ENCODE assay signal across 11 mouse cellular contexts in genomic region chr13:111574196-111574595, GRCm38 (mm10). TPM values are rescaled to one million over a fixed set of nuclear protein-coding genes. Genes with fewer than 3 reads are reported as not detected.
DNase-seq lines count a peak whose midpoint lies in the region; TF ChIP-seq lines count a peak whose summit lies in the region.
"Had no signal": no experiment of that assay in that cellular context is flagged by ENCODE, and none has a peak within 500 bp of the region (broad histone marks: within the 10 kb centered on the region; RNA-seq: fewer than 3 reads in every experiment).

No protein-coding gene starts in this region.

- TF ChIP-seq CTCF in bone marrow macrophage, adult 2 months (IDR thresholded peaks at IDR 0.05; ENCODE audit: low read depth, low read length): 0 out of 2 replicates have a peak, but pooled peaks have one; percentile 9

- no peaks in the 10 kb centered on the region for H3K4me1 ChIP-seq in bone marrow macrophage, adult 2 months (ENCODE audit: control insufficient read depth, insufficient read depth, low read length)
- H3K4me1 ChIP-seq: forebrain, embryonic 12.5 days; limb, embryonic 15.5 days had no signal

- DNase-seq in embryo, embryonic 10 days (ENCODE audit: low spot score): peak; percentile 23
- no peak for DNase-seq in embryo, embryonic 9.5 days (ENCODE audit: extremely low spot score)
- peak; percentile 12 for DNase-seq in kidney, postnatal 14 days
- no peak for DNase-seq in kidney, postnatal 25 days
- peak; percentile 13 for DNase-seq in 3T3-L1 (ENCODE audit: low read depth, low spot score)
- no peak for DNase-seq in right cerebral cortex, postnatal 25 days
- DNase-seq in cerebellum, adult 11 months: no peak

- H3K27ac ChIP-seq in bone marrow macrophage, adult 2 months (ENCODE audit: insufficient read depth, low read depth, low read length): no peak overlapping the region
- H3K27ac ChIP-seq: forebrain, embryonic 12.5 days; limb, embryonic 15.5 days had no signal

- TF ChIP-seq POLR2A in bone marrow macrophage, adult 2 months (IDR thresholded peaks at IDR 0.05; ENCODE audit: borderline replicate concordance, low read depth, low read length): no peak

- no peak overlapping the region for H3K4me3 ChIP-seq in bone marrow macrophage, adult 2 months (ENCODE audit: insufficient read depth, low read length)
- H3K4me3 ChIP-seq: forebrain, embryonic 12.5 days; limb, embryonic 15.5 days had no signal

RNA-seq across cellular contexts. Expression of gene Gm10198, which starts 18.4 kb away (rescaled TPM):
- not detected in 2 replicates for polyA plus RNA-seq in bone marrow macrophage, adult 2 months (2012; ENCODE audit: insufficient read depth, insufficient read length, missing spikeins)
- polyA plus RNA-seq: forebrain, embryonic 12.5 days; limb, embryonic 15.5 days; testis, adult 2 months had no signal

RNA-seq across cellular contexts. Expression of gene Gm49496, which starts 24.4 kb away (rescaled TPM):
- not detected in 2 replicates for polyA plus RNA-seq in bone marrow macrophage, adult 2 months (2012; ENCODE audit: insufficient read depth, insufficient read length, missing spikeins)
- polyA plus RNA-seq: forebrain, embryonic 12.5 days; limb, embryonic 15.5 days; testis, adult 2 months had no signal

Comparison
In these comparisons a context has a peak if more than half of its experiments do, and no peak if none do; other contexts are left out.
1. DNase-seq: peak in embryo, embryonic 10 days (single experiment), kidney, postnatal 14 days (single experiment) and 3T3-L1 (single experiment); none in embryo, embryonic 9.5 days (single experiment), kidney, postnatal 25 days (0 of 2), right cerebral cortex, postnatal 25 days (single experiment) and cerebellum, adult 11 months (single experiment).